Mouse (Mus musculus): ENCODE results near the gene Nme9. TPM values are rescaled to one million over a fixed set of nuclear protein-coding genes. Genes with fewer than 3 reads are reported as not detected.

Nme9 gene
- polyA plus RNA-seq, 1 experiment from 2014 or later: not detected

DNA sequence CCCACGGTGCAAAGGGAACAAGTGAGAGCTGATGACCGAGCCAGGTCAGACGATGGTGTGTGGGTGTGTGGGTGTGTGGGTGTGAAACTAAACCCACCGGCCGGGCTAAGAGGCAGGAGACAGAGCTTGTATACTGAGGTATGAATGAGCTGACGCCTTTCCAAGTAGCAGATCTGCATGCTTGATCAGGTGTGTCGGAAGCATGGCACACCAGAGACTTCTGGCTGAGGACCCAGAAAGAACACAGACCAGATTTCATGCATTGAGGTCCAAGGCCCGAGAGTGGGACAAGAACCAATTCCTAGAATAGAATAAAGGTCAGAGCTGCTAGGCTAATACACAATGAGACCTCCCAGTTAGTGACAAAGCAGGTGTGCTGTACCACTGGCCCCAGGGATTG lies 12.2 kb upstream of the Nme9 start:
- peaks cover 49% of the 10 kb centered on the region for H3K27me3 ChIP-seq (ENCODE audit: low read depth, poor library complexity, severe bottlenecking)
- 84% methylated on average over 8 of the region's 8 CpGs for WGBS

GRCm38 (mm10) chr9:99440941-99441340 lies 10.3 kb upstream of the Nme9 start:
- H3K4me3 ChIP-seq: no peak overlapping the region
- H3K9me3 ChIP-seq (replicated peaks): no peaks in the 10 kb centered on the region
- no peaks in the 10 kb centered on the region for H3K36me3 ChIP-seq
- no peak overlapping the region for H3K27ac ChIP-seq (replicated peaks)
- H3K4me1 ChIP-seq: peaks cover 17% of the 10 kb centered on the region
- DNase-seq (ENCODE audit: low spot score): no peak
- 87% methylated on average over 5 of the region's 5 CpGs for WGBS
- peaks cover 31% of the 10 kb centered on the region for H3K27me3 ChIP-seq (ENCODE audit: low read depth, poor library complexity, severe bottlenecking)

More for the DNA sequence above, 12.2 kb upstream of the Nme9 start:
- H3K4me1 ChIP-seq: peaks cover 32% of the 10 kb centered on the region
- no peaks in the 10 kb centered on the region for H3K9me3 ChIP-seq (replicated peaks)
- no peak for DNase-seq (ENCODE audit: low spot score)
- H3K27ac ChIP-seq (replicated peaks): no peak overlapping the region
- H3K4me3 ChIP-seq: no peak overlapping the region
- no peaks in the 10 kb centered on the region for H3K36me3 ChIP-seq

DNA sequence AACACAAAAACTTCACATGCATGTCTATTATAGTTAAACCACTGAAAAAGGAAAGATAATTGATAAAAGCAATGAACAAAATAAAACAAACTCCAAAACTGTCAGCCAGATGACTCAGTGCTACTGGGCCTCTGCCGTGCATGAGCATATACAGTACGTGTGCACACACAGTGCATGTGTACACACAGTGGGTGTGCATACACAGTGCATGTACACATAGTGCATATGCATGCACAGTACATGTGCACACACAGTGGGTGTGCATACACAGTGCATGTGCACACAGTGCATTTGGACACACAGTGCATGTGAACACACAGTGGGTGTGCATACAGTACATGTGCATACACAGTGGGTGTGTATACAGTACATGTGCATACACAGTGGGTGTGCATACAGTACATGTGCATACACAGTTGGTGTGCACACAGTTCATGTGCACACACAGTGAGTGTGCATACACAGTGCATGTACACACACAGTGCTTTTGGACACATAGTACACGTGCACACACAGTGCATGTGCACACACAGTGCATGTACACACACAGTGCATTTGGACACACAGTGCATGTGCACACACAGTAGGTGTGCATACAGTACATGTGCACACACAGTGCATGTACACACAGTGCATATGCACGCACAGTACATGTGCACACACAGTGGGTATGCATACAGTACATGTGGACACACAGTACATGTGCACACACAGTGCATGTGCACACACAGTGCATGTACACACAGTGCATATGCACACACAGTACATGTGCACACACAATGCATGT lies 9.4 kb upstream of the Nme9 start:
- Histone ChIP-seq H3K27ac (replicated peaks) (no peak overlapping the region), H3K9me3 (replicated peaks) (no peaks in the 10 kb centered on the region), H3K4me1 (peaks cover 11% of the 10 kb centered on the region), H3K27me3 (ENCODE audit: low read depth, poor library complexity, severe bottlenecking) (peaks cover 29% of the 10 kb centered on the region), H3K4me3 (no peak overlapping the region), H3K36me3 (no peaks in the 10 kb centered on the region)
- no peak for DNase-seq (ENCODE audit: low spot score)
- WGBS: 94% methylated on average over 4 of the region's 4 CpGs

DNA sequence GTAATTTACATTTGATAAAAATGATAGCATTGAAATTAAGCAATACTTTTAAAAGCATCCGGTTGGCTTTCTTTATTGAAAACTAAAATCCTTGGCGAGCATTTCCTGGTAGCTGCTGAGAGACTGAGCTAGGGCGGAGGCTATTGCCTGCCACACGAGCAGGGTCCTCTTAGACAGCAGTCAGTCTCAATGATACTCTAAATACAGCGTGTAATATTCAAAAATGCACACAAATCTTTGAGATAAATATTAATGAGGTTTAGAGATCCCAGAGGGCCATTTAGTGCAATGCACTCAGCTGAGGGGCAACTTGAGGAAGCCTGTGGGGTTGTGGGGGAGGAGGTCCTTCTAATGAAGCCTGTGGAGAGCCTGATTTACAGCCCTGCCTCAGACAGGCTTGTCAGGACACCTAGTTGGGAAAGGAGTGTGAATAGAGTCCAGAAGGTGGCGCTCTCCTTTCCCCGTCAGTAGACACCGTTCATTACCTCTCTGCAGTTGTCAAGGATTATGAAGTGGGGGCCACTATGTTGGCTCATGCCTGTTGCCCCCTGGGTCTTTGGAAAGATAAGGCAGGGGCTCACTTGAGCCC lies 6.6 kb upstream of the Nme9 start:
- DNase-seq (ENCODE audit: low spot score): peak; percentile 22

DNA sequence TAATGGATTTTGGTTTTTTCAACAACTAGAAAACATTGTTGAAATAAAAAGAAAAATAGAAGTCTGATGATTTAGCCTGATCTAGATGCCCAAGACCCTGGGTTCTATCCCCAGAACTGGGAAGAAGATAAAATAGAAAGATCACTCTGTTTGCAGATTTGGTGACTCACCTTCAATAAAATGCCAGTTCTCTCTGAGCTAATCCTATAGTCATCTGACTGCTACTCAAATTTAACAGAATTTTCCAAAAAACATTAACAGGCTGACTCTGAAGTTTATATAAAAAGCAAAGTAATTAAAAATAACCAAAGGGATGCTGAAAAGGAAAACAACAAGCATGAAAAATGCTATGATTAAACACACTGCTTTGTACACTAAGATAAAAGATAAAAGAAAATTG lies 5.0 kb upstream of the Nme9 start:
- no peak for DNase-seq (ENCODE audit: low spot score)
- H3K9me3 ChIP-seq (replicated peaks): no peaks in the 10 kb centered on the region

More for the DNA sequence above, 6.6 kb upstream of the Nme9 start:
- Histone ChIP-seq H3K9me3 (replicated peaks) (no peaks in the 10 kb centered on the region), H3K4me3 (no peak overlapping the region), H3K27me3 (ENCODE audit: low read depth, poor library complexity, severe bottlenecking) (0 out of 2 replicates have a peak, but pooled peaks cover under 1% of the 10 kb centered on the region), H3K4me1 (peaks cover 3% of the 10 kb centered on the region; the same call in 1 of the 2 replicates), H3K27ac (replicated peaks) (no peak overlapping the region), H3K36me3 (no peaks in the 10 kb centered on the region)
- 45% methylated on average over 8 of the region's 8 CpGs for WGBS

GRCm38 (mm10) chr9:99447323-99447722 lies 4.0 kb upstream of the Nme9 start:
- Histone ChIP-seq H3K4me3 (no peak overlapping the region), H3K4me1 (peaks cover 12% of the 10 kb centered on the region), H3K36me3 (no peaks in the 10 kb centered on the region), H3K9me3 (replicated peaks) (no peaks in the 10 kb centered on the region), H3K27ac (replicated peaks) (no peak overlapping the region), H3K27me3 (ENCODE audit: low read depth, poor library complexity, severe bottlenecking) (peaks cover 14% of the 10 kb centered on the region)
- 87% methylated on average over 3 of the region's 3 CpGs for WGBS
- no peak for DNase-seq (ENCODE audit: low spot score)

More for the DNA sequence above, 5.0 kb upstream of the Nme9 start:
- H3K36me3 ChIP-seq: no peaks in the 10 kb centered on the region
- no peak overlapping the region for H3K27ac ChIP-seq (replicated peaks)
- H3K4me1 ChIP-seq: peaks cover 6% of the 10 kb centered on the region
- peaks cover 3% of the 10 kb centered on the region for H3K27me3 ChIP-seq (ENCODE audit: low read depth, poor library complexity, severe bottlenecking)
- H3K4me3 ChIP-seq: no peak overlapping the region

DNA sequence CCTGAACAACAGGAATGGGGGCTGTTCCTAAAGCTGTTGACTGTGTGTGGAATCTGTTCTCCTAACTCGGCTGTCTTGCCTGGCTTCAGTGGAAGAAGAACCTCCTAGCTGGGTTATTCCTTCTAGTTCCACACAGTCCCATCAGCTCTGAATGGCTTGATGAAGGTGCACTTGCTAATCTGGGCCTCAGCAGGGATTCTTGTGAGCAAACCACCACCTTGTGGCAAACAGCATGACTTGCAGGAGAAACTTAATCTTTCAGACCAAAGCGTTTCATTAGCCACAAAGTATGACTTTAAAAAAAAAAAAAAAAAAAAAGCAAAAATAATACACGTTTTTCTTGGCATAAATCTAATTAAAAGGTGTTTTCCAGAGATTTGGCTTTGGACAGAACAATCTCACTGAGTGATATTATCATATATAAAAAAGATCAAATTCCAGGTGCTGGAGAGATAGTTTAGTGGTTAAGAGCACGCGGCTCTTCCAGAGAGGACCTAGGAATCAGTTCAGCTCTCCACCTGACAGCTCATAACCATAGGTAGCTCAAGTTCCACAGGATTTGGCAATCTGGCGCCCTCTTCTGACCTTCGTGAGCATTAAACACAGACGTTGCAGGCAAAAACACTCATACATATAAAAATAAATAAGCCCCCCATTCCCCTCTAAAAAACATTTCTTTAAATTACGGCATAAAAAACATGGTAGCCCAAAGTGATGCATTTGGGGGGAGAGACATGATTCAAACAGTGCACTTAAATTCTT lies 1.2 kb upstream of the Nme9 start:
- Histone ChIP-seq H3K36me3 (no peaks in the 10 kb centered on the region), H3K27me3 (ENCODE audit: low read depth, poor library complexity, severe bottlenecking) (peaks cover 17% of the 10 kb centered on the region), H3K9me3 (replicated peaks) (no peaks in the 10 kb centered on the region), H3K4me1 (peaks cover 8% of the 10 kb centered on the region), H3K4me3 (no peak overlapping the region), H3K27ac (replicated peaks) (no peak overlapping the region)
- 46% methylated on average over 9 of the region's 9 CpGs for WGBS
- DNase-seq (ENCODE audit: low spot score): no peak

GRCm38 (mm10) chr9:99454211-99454610 lies 2.9 kb downstream of the Nme9 start:
- H3K27ac ChIP-seq (replicated peaks): no peak overlapping the region
- H3K4me1 ChIP-seq: peaks cover 8% of the 10 kb centered on the region
- DNase-seq (ENCODE audit: low spot score): no peak
- no peak overlapping the region for H3K4me3 ChIP-seq
- no peaks in the 10 kb centered on the region for H3K36me3 ChIP-seq
- H3K9me3 ChIP-seq (replicated peaks): no peaks in the 10 kb centered on the region
- 87% methylated on average over 4 of the region's 4 CpGs for WGBS
- H3K27me3 ChIP-seq (ENCODE audit: low read depth, poor library complexity, severe bottlenecking): peaks cover 17% of the 10 kb centered on the region

DNA sequence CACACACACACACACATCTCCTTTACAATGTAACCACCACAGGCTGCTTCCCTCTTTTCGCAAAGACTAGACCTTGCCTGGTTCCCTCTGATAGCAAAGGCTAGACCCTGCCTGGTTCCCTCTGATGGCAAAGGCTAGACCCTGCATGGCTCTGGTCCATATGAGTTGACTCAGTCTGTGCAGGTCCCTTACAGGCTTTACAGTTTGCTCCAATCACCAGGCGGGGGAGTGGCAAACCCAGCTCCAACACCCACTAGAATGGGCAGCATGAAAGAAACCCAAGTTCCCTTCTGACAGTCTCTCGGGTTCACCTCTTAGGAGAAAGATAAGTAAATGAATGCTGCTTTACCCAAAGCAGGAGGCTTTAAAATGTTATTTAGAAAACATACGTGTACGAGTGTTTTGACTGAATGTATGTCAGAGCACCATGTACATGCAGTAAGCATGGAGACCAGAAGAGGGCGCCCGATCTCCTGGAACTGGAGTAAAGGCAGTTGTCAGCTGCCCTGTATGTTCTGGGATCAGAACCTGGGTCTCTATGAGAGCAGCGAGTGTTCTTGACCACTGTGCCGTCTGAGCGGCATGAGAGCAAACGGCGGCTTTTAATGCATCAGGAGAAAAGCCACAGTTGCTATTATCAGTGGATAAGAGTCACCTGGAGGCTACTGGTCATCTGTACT lies 7.4 kb downstream of the Nme9 start:
- no peaks in the 10 kb centered on the region for H3K27me3 ChIP-seq (ENCODE audit: low read depth, poor library complexity, severe bottlenecking)
- 49% methylated on average over 12 of the region's 12 CpGs for WGBS
- no peaks in the 10 kb centered on the region for H3K9me3 ChIP-seq (replicated peaks)
- no peak overlapping the region for H3K4me3 ChIP-seq
- no peaks in the 10 kb centered on the region for H3K4me1 ChIP-seq
- peak; percentile 60 for DNase-seq (ENCODE audit: low spot score)
- H3K27ac ChIP-seq (replicated peaks): no peak overlapping the region
- H3K36me3 ChIP-seq: no peaks in the 10 kb centered on the region

DNA sequence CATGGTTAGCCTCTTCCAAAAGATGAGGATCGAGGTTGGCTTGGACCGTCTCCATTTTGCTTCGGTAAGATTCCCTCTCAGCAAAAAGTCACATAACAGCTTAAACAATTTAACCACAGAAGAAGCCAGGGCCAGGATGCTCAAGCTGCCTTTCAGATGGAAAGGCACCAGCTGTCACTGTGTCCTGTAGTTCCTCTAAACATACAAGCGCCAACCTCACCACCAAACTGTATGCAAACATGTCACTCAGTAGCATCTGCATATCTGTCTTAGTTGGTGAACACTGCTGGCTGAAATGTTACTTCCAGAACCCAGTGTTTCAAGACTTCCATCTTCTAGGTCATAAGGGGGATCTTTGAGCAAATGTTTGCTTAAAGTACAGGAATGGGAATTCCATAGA lies 8.5 kb downstream of the Nme9 start:
- H3K36me3 ChIP-seq: no peaks in the 10 kb centered on the region
- H3K9me3 ChIP-seq (replicated peaks): no peaks in the 10 kb centered on the region
- H3K4me3 ChIP-seq: no peak overlapping the region
- H3K27me3 ChIP-seq (ENCODE audit: low read depth, poor library complexity, severe bottlenecking): no peaks in the 10 kb centered on the region
- no peak for DNase-seq (ENCODE audit: low spot score)
- H3K27ac ChIP-seq (replicated peaks): no peak overlapping the region
- H3K4me1 ChIP-seq: no peaks in the 10 kb centered on the region
- 95% methylated on average over 4 of the region's 4 CpGs for WGBS

DNA sequence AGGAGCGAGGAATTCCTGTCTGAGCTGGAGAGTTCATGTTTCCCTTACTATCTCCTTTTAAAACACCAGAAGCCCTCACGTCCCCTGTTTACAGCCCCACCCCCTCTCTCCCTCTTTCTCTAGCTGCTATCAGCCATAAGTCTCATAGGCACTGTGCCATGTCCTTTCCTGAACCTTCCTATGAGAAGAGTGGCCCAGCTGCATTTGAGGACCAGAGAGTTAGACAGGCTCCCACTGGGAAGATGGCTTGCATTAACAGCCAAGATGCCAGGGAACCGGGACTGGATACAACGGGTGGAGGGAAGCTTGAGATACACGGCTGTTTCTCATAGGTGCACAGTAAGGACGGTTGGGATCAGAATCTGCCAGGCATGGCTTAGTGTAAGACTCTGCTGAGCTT lies 13.6 kb downstream of the Nme9 start:
- no peaks in the 10 kb centered on the region for H3K27me3 ChIP-seq (ENCODE audit: low read depth, poor library complexity, severe bottlenecking)
- no peak overlapping the region for H3K27ac ChIP-seq (replicated peaks)
- no peak for DNase-seq (ENCODE audit: low spot score)
- H3K4me3 ChIP-seq: no peak overlapping the region
- no peaks in the 10 kb centered on the region for H3K9me3 ChIP-seq (replicated peaks)
- no peaks in the 10 kb centered on the region for H3K36me3 ChIP-seq
- WGBS: 85% methylated on average over 6 of the region's 6 CpGs
- no peaks in the 10 kb centered on the region for H3K4me1 ChIP-seq

DNA sequence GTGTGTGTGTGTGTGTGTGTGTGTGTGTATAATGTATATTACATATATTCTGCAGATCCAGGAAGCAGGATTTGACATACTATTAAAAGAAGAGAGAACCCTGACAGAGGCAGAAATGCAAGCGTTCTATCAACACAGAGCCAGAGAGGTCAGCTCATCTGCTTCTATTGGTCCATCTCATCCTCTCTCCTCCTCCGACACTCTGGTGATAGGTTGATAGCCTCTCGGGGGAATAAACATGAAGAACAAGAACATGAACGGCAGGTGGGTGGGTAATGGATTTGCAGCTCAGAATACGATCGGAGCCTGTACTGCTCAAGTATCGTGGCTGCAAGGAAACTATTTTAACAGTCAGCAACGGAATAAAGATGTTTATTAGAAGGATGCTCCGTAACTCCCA lies 17.3 kb downstream of the Nme9 start:
- H3K27me3 ChIP-seq (ENCODE audit: low read depth, poor library complexity, severe bottlenecking): no peaks in the 10 kb centered on the region
- DNase-seq (ENCODE audit: low spot score): no peak
- H3K4me1 ChIP-seq: no peaks in the 10 kb centered on the region
- no peaks in the 10 kb centered on the region for H3K9me3 ChIP-seq (replicated peaks)
- no peak overlapping the region for H3K4me3 ChIP-seq
- no peaks in the 10 kb centered on the region for H3K36me3 ChIP-seq
- 91% methylated on average over 9 of the region's 9 CpGs for WGBS
- no peak overlapping the region for H3K27ac ChIP-seq (replicated peaks)

Data from midbrain, embryonic 10.5 days (tissue).